Mouse (Mus musculus) brown adipose tissue, adult 24 weeks (tissue): ENCODE measurements at regions not wholly inside any gene's neighbourhood (a gene's known extent, or its start where the extent isn't known, plus 50 kb on each side); places are given as distances from the start of the nearest gene placed in this dataset.

Source experiments
- H3K27ac ChIP-seq: fragments of 200-500 bp; replicated peaks from 2 replicates; pipeline ENCODE4 v1.5.1; 2012; ENCODE audit warnings: low read depth, mild to moderate bottlenecking, low read length
- H3K4me1 ChIP-seq: fragments of 200-500 bp; 2 replicates; pipeline ENCODE4 v1.6.1; 2012; ENCODE audit warnings: low read length, mixed read lengths; ENCODE audit not compliant: control insufficient read depth, insufficient read depth, insufficient read length
- H3K4me3 ChIP-seq: fragments of 200-500 bp; 2 replicates; pipeline ENCODE4 v1.5.1; 2012; ENCODE audit warnings: low read depth, mild to moderate bottlenecking, low read length, moderate library complexity; ENCODE audit not compliant: insufficient read depth

DNA sequence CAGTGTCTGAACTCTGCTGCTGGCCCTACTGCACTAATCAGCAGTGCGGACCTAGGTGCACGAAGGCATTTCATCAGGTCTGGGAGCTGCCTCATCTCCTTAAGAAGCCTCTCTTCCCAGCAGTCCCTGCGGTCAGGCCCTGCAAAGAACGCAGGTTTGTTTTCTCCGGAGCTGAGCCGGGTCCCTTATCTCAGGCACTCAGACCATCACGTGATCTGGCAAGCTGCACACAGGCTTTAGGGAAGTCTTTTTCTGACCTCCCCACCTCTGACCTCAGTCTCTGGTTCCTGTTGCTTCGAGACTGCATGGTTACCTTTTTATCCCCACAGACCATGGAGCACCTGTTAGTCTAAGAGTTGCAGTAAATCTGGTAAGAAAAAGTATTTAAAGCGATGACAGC lies 59.8 kb upstream of the Cpeb4 start:
- Histone ChIP-seq H3K27ac (no peak overlapping the region), H3K4me1 (peaks cover 8% of the 10 kb centered on the region; the same call in 1 of the 2 replicates), H3K4me3 (no peak overlapping the region)

DNA sequence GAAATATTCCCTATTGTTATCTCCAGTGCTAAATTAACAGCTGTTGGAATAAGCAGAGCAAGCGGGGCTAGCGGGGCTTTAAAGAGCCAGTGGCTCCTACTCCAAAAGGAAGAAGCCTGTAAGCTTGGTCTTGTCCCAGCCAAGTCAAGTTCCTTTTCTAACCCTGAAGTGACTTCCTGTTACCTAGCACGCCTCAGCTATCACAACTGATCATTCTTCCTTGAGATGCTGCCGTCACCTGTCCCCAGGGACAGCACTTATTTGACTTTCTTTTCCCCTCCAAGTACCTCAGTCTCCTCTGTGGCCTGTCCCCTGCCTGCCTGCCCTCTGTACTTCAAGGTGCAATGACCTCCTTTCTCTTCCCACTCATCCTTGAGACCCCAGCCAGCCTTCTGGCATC lies 57.4 kb upstream of the Cpeb4 start:
- H3K4me3 ChIP-seq = no peak overlapping the region
- peaks cover 4% of the 10 kb centered on the region for H3K4me1 ChIP-seq
- H3K27ac ChIP-seq = no peak overlapping the region

- peaks cover 4% of the 10 kb centered on the region for H3K4me1 ChIP-seq
- no peak overlapping the region for H3K4me3 ChIP-seq
- no peak overlapping the region for H3K27ac ChIP-seq
Measured at GRCm38 (mm10) chr11:31815855-31816488, 56.0 kb upstream of the Cpeb4 start.

DNA sequence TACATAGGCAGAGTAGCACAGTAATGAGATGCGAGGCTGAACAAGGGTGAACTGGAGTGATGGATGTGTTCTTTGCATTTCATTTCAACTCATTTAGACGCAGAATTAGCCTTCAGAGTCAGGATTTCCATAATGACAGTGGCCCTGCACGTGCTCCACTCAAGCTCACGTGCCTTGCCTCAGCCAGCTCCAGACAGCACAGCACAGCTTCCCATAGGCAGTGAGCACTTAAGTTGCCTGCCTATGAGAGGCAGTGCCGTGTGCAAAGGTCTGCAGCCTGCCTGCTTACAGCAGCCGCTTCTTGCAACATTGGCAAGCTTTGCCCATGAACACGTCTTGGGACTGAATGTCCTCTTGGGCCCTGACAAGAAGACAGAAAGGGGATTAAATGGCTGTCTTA lies 54.0 kb upstream of the Cpeb4 start:
- Histone ChIP-seq H3K4me1 (peaks cover 4% of the 10 kb centered on the region), H3K27ac (no peak overlapping the region), H3K4me3 (no peak overlapping the region)

GRCm38 (mm10) chr11:31819964-31820363 lies 52.0 kb upstream of the Cpeb4 start:
- no peak overlapping the region for H3K4me3 ChIP-seq
- no peak overlapping the region for H3K27ac ChIP-seq
- H3K4me1 ChIP-seq = no peaks in the 10 kb centered on the region; the same call in 1 of the 2 replicates

- H3K27ac ChIP-seq = no peak overlapping the region
Measured at GRCm38 (mm10) chr11:31821479-31822411, 50.3 kb upstream of the Cpeb4 start.

More at GRCm38 (mm10) chr11:31821479-31822411, 50.3 kb upstream of the Cpeb4 start:
- Histone ChIP-seq H3K4me3 (no peak overlapping the region), H3K4me1 (no peaks in the 10 kb centered on the region; the same call in 1 of the 2 replicates)
